Mouse (Mus musculus): Measurements from ENCODE around the gene Adcy9. TPM values are rescaled to one million over a fixed set of nuclear protein-coding genes. Genes with fewer than 3 reads are reported as not detected.

Gene Adcy9
- total RNA-seq, 2 experiments from 2014 or later = 2.9 to 4.7 TPM

DNA sequence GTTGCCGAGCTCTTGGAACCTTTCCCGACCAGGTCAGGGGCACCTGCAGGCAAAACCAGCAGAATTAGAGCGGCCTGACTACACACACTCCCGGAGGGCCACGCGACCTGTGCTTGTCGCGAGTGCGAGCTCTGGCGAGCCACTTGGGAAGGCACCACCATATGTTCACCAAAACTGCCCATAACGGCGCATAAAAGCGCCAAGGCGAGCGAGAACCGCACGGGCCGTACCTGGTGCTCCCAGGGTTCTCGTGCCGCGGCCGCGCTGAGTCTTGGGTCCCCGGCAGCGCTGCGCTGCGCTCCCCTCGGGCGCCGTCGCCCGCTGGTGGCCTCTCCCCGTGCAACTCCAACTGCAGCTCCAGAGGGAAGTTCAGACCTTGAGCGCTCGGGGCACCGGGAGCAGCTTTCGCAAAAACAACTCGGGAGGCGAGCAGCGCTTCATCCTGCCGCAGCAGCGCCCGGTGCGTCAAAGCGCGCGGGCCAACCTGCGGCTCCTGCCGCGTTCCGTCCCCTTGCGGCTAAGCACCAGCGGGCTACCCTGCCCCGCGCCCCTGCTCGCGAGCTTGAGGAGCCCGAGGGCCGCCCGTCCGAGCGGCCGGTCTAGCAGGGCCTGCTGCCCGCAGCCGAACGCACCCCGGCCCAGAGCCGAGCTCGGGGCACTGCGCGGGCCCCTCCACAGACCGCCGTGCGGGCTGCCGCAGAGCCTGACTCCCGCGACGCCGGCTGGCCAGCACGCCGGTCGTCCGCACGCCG lies 576 bp downstream of the Adcy9 start:
- ATAC-seq (replicated peaks; ENCODE audit: poor library complexity, severe bottlenecking) = peak; percentile 40

DNA sequence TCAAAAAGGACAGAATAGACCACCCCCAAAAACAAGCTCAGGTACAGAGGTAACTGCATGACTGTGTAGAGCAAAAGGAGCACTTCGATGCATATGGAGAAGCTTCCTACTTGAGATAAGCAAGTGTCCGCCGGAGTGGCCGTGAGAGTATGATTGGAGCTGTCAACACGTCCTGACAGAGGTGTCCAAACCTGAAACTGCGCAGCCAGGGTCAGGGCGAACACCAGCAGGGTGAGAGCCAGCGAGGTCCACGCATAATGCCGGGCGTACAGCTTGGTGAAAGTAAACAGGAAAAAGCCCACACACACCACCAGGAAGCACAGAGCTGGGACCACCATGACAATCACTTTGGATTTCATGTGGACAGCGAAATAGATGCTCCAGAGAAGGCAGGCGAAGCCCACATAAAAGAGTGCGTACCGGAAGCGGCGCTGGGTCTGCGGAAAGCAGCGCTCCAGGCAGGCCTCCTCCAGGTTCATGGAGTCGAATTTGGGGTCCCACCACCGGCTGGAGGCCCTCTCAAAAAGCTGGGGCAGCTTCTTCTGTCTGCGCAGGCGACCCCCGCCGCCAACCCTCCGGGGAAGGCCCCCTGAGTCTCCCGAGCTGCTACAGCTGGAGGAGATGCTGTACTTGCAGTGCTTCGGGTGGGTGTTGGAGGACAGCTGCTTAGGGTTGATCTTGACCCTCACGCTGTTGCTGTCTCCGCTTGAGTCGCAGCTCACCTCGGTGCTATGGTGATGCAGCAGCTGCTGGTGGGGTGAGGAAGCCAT lies 1.3 kb downstream of the Adcy9 start:
- ATAC-seq (replicated peaks; ENCODE audit: poor library complexity, severe bottlenecking) = no peak

DNA sequence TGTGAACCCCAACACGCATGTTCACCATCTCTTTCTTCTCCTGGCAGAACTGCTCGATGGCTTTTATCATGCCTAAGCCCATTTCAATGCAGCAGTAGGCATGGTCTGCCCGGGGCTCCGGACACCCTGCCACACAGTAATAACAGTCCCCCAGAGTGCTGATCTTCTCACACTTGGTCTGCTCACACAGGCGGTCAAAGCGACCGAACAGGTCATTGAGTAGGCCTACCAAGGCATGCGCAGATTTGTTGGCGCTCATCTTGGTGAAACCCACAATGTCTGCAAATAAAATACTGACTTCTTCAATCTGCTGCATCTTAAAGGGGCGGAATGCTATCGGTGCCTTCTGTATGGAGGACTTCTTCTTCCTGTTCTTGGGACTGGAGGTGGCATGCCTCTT lies 2.2 kb downstream of the Adcy9 start:
- ATAC-seq (replicated peaks; ENCODE audit: poor library complexity, severe bottlenecking) = no peak

DNA sequence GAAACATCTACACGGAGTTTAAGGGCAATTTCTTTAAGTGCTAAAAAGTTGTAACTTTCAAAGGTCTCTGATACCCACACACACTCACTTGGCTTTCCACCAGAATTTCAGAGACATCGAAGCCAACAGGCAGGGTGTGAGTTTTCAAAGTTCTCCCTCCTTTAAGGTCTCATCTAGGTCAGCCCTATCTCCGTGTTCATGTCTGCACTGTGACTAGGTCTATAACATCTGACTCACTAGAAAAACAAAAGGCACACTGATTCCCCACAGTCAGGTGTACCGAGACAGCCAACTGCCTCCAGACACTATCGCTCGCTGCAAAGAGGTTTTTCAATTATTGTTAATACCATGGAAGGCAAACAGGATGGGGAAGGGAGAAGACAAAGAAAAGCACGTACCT lies 2.8 kb downstream of the Adcy9 start:
- ATAC-seq (replicated peaks; ENCODE audit: poor library complexity, severe bottlenecking) = no peak

- no peak for ATAC-seq (replicated peaks; ENCODE audit: poor library complexity, severe bottlenecking)
These were observed 5.3 kb downstream of the Adcy9 start for GRCm38 (mm10) chr16:4414881-4415585.

GRCm38 (mm10) chr16:4413988-4414880 lies 6.1 kb downstream of the Adcy9 start:
- ATAC-seq (replicated peaks; ENCODE audit: poor library complexity, severe bottlenecking) = peak; percentile 82

GRCm38 (mm10) chr16:4413301-4413700 lies 7.0 kb downstream of the Adcy9 start:
- 0 out of 2 replicates have a peak, but pooled peaks have one; percentile 11 for ATAC-seq (replicated peaks; ENCODE audit: poor library complexity, severe bottlenecking)

DNA sequence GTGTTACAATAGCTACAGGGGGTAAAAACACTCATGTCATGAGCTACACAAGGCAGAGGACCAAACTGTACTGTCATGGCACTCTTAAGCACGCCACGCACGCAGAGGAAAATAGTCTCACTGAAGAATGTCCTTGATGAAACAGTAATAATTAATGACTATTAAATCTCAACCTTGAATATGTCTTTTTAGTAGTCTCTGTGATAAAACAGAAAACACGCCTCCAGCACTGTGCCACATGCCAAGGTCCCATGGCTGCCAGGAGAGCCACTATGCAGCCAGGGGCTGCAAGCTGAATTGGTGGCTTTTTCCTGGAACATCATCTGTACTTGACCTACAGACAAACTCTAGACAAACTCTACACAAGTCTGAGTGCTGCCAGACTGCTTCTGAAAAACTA lies 8.0 kb downstream of the Adcy9 start:
- ATAC-seq (replicated peaks; ENCODE audit: poor library complexity, severe bottlenecking) = no peak

- ATAC-seq (replicated peaks; ENCODE audit: poor library complexity, severe bottlenecking) = no peak
These were observed 9.0 kb downstream of the Adcy9 start for GRCm38 (mm10) chr16:4411296-4411695.

- no peak for ATAC-seq (replicated peaks; ENCODE audit: poor library complexity, severe bottlenecking)
These were observed 12.8 kb downstream of the Adcy9 start for GRCm38 (mm10) chr16:4407536-4407935.

DNA sequence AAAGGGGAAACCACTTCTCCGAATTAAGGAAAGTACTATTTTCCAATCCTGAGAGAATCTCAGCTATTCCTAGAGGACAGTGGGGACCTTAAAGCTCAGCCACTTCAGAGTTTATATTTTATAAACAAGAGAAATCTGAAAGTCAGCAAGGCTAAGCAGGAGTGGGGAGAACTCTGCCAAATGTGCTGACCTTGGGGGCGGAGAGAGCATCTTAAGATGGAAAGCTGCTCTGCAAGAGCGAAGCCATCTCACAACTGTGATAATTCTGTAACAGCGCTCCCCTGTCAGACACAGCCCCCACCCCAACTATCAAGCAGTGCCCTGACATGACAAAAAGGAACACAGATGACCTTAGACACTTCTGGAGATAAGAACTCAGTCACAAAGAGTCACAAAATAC lies 13.6 kb downstream of the Adcy9 start:
- ATAC-seq (replicated peaks; ENCODE audit: poor library complexity, severe bottlenecking) = no peak

DNA sequence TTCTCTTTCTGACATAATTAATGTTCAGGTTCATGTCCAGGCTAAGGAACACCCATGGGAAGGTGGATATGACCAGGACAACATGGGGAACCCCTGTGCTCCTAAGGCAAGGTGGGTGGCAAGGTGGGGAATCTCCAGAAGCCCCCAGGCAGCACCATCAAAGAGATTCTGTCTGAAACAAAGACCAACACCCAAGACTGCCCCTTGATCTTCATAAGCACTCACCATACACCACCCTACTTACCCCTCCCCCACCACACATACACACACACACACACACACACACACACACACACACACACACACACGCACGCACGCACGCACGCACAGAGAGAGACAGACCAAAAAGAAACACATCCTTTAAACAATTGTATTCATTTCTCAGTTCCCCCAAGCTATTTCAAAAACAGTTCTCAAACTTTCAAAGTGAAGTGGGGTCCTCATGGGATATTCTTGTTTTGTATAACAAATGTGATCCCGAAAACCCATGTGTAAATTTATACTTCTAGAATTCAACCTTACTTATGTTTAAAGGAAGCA lies 14.2 kb downstream of the Adcy9 start:
- no peak for ATAC-seq (replicated peaks; ENCODE audit: poor library complexity, severe bottlenecking)

DNA sequence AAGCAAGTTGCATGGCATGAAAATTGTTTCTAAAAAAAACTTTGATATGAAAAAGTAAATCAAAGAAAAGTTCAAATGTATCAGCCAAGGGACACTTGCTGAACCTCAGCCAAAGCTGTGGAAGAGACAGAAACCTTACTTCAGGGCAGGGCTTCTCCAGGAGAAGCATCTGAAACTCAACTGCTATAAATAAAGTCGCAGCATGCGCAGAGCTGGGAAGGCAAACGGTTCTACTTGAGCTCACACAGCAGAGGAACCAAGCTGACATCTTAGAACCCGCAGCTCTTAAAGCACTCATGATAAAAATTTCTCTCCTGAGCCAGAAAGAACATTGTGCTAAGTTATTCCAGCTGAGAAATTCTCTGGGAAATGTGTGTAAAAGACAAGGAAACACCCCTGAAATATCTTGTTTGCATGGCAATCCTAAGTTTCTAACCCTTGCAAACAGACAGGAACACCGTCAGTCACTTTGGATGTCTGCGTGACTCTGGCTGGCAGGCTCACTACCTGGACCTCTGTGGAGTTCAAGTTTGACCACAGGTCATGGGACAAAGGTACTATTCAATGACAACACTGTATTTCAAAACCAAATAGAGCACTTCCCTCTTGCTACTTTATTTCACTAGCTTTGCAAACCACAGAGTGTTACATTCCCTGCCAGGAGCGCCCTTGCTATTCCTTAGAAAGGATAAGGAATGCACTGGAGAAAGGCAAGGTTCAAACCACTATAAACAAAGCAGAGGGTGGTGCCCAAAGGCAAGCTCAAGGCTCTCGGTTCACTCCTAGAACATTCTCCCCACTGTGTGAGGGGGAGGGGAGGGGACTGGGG lies 15.2 kb downstream of the Adcy9 start:
- ATAC-seq (replicated peaks; ENCODE audit: poor library complexity, severe bottlenecking) = peak; percentile 95

DNA sequence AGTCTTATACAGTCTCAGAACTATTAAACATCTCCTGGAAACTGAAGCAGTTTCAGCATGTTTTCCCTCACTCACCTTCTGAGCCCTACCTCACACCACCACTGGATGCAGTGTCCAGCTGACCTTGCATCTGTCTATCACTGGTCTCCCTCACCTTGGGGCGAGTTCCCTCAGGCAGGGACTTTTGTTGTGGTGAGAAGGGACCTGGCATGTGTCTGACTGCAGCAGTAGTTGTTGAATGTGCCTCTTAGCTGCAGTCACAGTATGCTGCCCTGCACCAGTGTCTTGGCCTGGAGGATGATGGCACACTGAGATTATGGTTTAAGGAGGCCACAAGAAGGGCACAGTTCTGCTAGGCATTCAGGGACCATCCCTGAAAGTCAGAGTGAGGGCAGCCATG lies 19.2 kb downstream of the Adcy9 start:
- ATAC-seq (replicated peaks; ENCODE audit: poor library complexity, severe bottlenecking) = no peak

GRCm38 (mm10) chr16:4399471-4400223 lies 20.7 kb downstream of the Adcy9 start:
- ATAC-seq (replicated peaks; ENCODE audit: poor library complexity, severe bottlenecking) = no peak

GRCm38 (mm10) chr16:4398782-4399181 lies 21.5 kb downstream of the Adcy9 start:
- no peak for ATAC-seq (replicated peaks; ENCODE audit: poor library complexity, severe bottlenecking)

- no peak for ATAC-seq (replicated peaks; ENCODE audit: poor library complexity, severe bottlenecking)
These were observed 22.7 kb downstream of the Adcy9 start for GRCm38 (mm10) chr16:4397636-4398035.

DNA sequence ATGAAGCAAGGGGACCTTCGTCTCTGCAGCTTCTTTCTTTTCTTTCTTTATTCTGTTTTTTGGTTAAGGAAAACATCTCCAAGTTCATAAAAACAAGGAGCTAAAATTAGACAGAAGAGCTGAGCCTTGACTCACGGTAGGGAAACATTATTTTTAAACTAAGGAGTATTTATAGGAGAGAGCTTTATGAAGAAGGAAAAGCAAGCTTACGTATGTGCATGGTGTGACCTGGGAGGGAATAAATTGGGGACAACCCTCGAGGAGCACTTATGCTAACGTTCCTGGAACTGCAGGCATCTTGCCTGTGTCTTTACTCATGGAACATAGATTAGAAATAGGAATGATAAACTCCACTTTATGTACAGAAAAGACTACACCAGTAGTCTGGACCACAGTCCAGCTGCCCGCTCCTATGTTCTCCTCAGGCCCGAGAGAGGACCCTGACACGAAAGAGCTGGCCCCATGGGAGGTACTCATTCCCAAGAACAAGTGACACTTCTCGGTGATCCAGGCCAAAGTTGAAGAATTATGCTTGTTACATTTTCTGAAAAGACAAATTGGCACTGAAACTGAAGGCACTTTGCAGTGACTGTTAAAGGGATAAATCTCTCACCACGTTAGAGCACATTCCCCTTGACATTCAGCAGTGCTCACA lies 24.5 kb downstream of the Adcy9 start:
- ATAC-seq (replicated peaks; ENCODE audit: poor library complexity, severe bottlenecking) = no peak

Measured in granulocyte monocyte progenitor cell, adult 5-6 weeks (primary cell).